Mouse (Mus musculus): Measurements from ENCODE around the gene Lmx1a. TPM values are rescaled to one million over a fixed set of nuclear protein-coding genes. Genes with fewer than 3 reads are reported as not detected.

The Lmx1a gene
- polyA plus RNA-seq, 1 experiment from 2014 or later, result 0.10 TPM

DNA sequence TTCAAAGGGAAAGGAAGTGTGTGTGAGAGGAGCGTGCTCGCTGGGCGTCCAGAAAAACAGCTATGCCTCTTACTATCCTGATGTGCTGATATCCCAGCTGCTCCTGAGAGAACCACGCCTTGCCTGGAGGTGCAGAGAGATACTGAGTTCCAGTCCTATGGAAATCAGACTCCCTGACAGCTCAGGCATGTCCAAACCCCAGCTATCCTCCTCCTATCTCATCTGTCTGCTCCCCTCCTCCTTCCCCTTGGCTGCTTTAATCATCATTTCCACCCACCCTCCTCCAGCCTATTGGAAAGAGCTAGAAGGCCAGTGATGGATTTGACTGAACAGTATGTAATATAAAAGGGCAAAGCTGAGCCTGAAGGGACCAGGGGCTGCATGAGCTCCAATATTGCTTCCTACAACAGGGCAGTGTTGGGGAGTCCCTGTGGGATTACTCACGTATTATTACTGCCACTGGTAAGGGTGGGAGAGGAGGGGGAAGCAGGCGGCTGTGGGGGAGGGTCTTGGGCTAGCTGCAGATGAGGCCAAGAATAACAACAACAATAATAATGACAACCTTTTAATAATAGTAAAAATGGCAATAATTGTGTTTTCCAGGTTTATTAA lies 26.8 kb downstream of the Lmx1a start:
- ATAC-seq (ENCODE audit: insufficient read depth, low FRiP score), result no peak
- Histone ChIP-seq H3K4me2 (ENCODE audit: low read depth, low read length) (no peak overlapping the region), H3K36me3 (ENCODE audit: control insufficient read depth, insufficient read depth, low read length) (no peaks in the 10 kb centered on the region), H3K9me3 (replicated peaks; ENCODE audit: control insufficient read depth, low read length) (no peaks in the 10 kb centered on the region), H3K4me3 (replicated peaks; ENCODE audit: low read length) (no peak overlapping the region), H3K9ac (ENCODE audit: low read length) (no peak overlapping the region), H3K27ac (ENCODE audit: low read length) (no peak overlapping the region), H3K27me3 (ENCODE audit: control insufficient read depth, insufficient read depth, low read length) (no peaks in the 10 kb centered on the region), H3K4me1 (ENCODE audit: control insufficient read depth, insufficient read depth, low read length) (no peaks in the 10 kb centered on the region)
- 62% methylated on average over 6 of the region's 6 CpGs for WGBS

DNA sequence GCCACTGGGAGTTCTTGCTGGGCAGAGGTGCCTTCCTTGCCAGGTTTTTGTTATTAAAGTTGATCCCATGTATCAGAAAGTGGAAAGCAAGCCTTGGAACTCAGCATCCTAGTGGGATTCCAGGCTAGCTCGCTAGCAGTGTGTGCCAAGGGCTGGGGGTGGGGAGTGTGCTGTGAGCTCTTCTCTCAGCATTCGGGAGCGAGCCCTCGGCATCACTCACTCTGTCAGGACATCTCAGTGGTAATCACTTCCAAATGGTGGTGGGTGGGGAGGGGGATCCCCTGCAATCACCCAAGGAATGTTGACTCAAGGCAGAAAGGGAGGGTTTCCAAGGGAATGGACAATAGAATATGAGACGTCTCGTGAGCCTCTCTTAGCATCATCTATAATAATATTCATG lies 45.4 kb downstream of the Lmx1a start:
- WGBS, result 10% methylated on average over 6 of the region's 6 CpGs
- Histone ChIP-seq H3K36me3 (ENCODE audit: control insufficient read depth, insufficient read depth, low read length) (no peaks in the 10 kb centered on the region), H3K4me3 (replicated peaks; ENCODE audit: low read length) (no peak overlapping the region), H3K9ac (ENCODE audit: low read length) (no peak overlapping the region), H3K27me3 (ENCODE audit: control insufficient read depth, insufficient read depth, low read length) (peaks cover 3% of the 10 kb centered on the region; the same call in 1 of the 2 replicates), H3K4me2 (ENCODE audit: low read depth, low read length) (no peak overlapping the region), H3K4me1 (ENCODE audit: control insufficient read depth, insufficient read depth, low read length) (no peaks in the 10 kb centered on the region), H3K27ac (ENCODE audit: low read length) (no peak overlapping the region), H3K9me3 (replicated peaks; ENCODE audit: control insufficient read depth, low read length) (no peaks in the 10 kb centered on the region)
- ATAC-seq (ENCODE audit: insufficient read depth, low FRiP score), result no peak

GRCm38 (mm10) chr1:167736793-167737192 lies 47.8 kb downstream of the Lmx1a start:
- Histone ChIP-seq H3K27me3 (ENCODE audit: control insufficient read depth, insufficient read depth, low read length) (peaks cover 3% of the 10 kb centered on the region; the same call in 1 of the 2 replicates), H3K9ac (ENCODE audit: low read length) (no peak overlapping the region), H3K4me1 (ENCODE audit: control insufficient read depth, insufficient read depth, low read length) (no peaks in the 10 kb centered on the region), H3K4me2 (ENCODE audit: low read depth, low read length) (no peak overlapping the region), H3K9me3 (replicated peaks; ENCODE audit: control insufficient read depth, low read length) (no peaks in the 10 kb centered on the region), H3K36me3 (ENCODE audit: control insufficient read depth, insufficient read depth, low read length) (no peaks in the 10 kb centered on the region), H3K27ac (ENCODE audit: low read length) (no peak overlapping the region), H3K4me3 (replicated peaks; ENCODE audit: low read length) (no peak overlapping the region)
- ATAC-seq (ENCODE audit: insufficient read depth, low FRiP score), result no peak
- WGBS, result 77% methylated on average over 3 of the region's 3 CpGs

DNA sequence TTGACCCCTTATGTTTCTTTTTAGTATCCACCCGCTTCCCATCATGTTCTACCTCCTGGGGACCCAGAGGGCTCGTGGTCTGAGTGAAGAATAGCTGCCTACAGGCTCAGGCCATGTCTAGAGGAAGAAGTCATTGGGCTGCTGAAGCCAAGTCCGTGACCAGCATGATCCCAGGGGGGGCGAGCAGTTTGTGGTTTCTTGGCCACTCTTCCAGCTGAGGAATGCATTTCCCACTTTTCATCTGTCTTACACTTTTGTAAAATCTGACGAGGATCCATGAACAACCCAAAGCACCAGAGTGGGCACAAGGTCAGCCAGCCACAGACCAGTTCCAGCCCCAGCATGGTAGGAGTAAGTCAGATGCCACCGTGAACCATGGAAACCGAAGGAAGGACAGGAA lies 50.2 kb downstream of the Lmx1a start:
- H3K4me1 ChIP-seq (ENCODE audit: control insufficient read depth, insufficient read depth, low read length), result no peaks in the 10 kb centered on the region
- H3K4me3 ChIP-seq (replicated peaks; ENCODE audit: low read length), result no peak overlapping the region
- no peak overlapping the region for H3K4me2 ChIP-seq (ENCODE audit: low read depth, low read length)
- no peak overlapping the region for H3K27ac ChIP-seq (ENCODE audit: low read length)
- no peaks in the 10 kb centered on the region for H3K9me3 ChIP-seq (replicated peaks; ENCODE audit: control insufficient read depth, low read length)
- peaks cover 6% of the 10 kb centered on the region; the same call in 1 of the 2 replicates for H3K27me3 ChIP-seq (ENCODE audit: control insufficient read depth, insufficient read depth, low read length)
- no peak overlapping the region for H3K9ac ChIP-seq (ENCODE audit: low read length)
- no peak for ATAC-seq (ENCODE audit: insufficient read depth, low FRiP score)
- 77% methylated on average over 7 of the region's 7 CpGs for WGBS
- no peaks in the 10 kb centered on the region for H3K36me3 ChIP-seq (ENCODE audit: control insufficient read depth, insufficient read depth, low read length)

- H3K4me2 ChIP-seq (ENCODE audit: low read depth, low read length), result no peak overlapping the region
- H3K4me1 ChIP-seq (ENCODE audit: control insufficient read depth, insufficient read depth, low read length), result no peaks in the 10 kb centered on the region
- no peak overlapping the region for H3K4me3 ChIP-seq (replicated peaks; ENCODE audit: low read length)
- no peaks in the 10 kb centered on the region for H3K36me3 ChIP-seq (ENCODE audit: control insufficient read depth, insufficient read depth, low read length)
- no peak overlapping the region for H3K27ac ChIP-seq (ENCODE audit: low read length)
- WGBS, result 44% methylated on average over 6 of the region's 6 CpGs
- H3K27me3 ChIP-seq (ENCODE audit: control insufficient read depth, insufficient read depth, low read length), result 0 out of 2 replicates have a peak, but pooled peaks cover 4% of the 10 kb centered on the region
- no peak overlapping the region for H3K9ac ChIP-seq (ENCODE audit: low read length)
- no peaks in the 10 kb centered on the region for H3K9me3 ChIP-seq (replicated peaks; ENCODE audit: control insufficient read depth, low read length)
- ATAC-seq (ENCODE audit: insufficient read depth, low FRiP score), result no peak
Observed at GRCm38 (mm10) chr1:167746676-167747075, 57.6 kb downstream of the Lmx1a start.

DNA sequence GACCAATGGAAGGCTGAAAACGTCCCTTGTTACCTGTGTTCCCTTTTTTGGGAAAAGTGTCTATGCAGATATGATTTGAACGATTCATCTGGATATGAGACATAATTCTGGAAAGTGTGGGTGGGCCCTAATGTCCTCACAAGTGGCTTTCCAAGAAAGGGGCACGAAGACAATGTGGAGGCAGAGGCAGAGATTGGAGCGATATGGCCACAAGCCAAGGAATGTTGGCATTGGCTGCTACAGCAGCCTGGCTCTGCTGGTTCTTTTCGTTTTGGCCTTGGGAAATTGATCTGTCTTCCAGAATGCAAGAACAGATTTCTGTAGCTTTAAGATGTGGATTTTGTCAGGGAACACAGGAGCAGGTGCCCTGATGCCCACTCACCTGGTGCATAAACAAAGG lies 63.6 kb downstream of the Lmx1a start:
- H3K4me3 ChIP-seq (replicated peaks; ENCODE audit: low read length), result no peak overlapping the region
- H3K36me3 ChIP-seq (ENCODE audit: control insufficient read depth, insufficient read depth, low read length), result no peaks in the 10 kb centered on the region
- 65% methylated on average over 5 of the region's 5 CpGs for WGBS
- H3K27me3 ChIP-seq (ENCODE audit: control insufficient read depth, insufficient read depth, low read length), result no peaks in the 10 kb centered on the region
- H3K4me1 ChIP-seq (ENCODE audit: control insufficient read depth, insufficient read depth, low read length), result no peaks in the 10 kb centered on the region
- no peak for ATAC-seq (ENCODE audit: insufficient read depth, low FRiP score)
- H3K27ac ChIP-seq (ENCODE audit: low read length), result no peak overlapping the region
- no peak overlapping the region for H3K9ac ChIP-seq (ENCODE audit: low read length)
- H3K9me3 ChIP-seq (replicated peaks; ENCODE audit: control insufficient read depth, low read length), result no peaks in the 10 kb centered on the region
- no peak overlapping the region for H3K4me2 ChIP-seq (ENCODE audit: low read depth, low read length)

GRCm38 (mm10) chr1:167754085-167754484 lies 65.0 kb downstream of the Lmx1a start:
- ATAC-seq (ENCODE audit: insufficient read depth, low FRiP score), result no peak
- H3K9me3 ChIP-seq (replicated peaks; ENCODE audit: control insufficient read depth, low read length), result no peaks in the 10 kb centered on the region
- H3K27ac ChIP-seq (ENCODE audit: low read length), result no peak overlapping the region
- no peak overlapping the region for H3K4me3 ChIP-seq (replicated peaks; ENCODE audit: low read length)
- H3K9ac ChIP-seq (ENCODE audit: low read length), result no peak overlapping the region
- WGBS, result 78% methylated on average over 4 of the region's 4 CpGs
- no peak overlapping the region for H3K4me2 ChIP-seq (ENCODE audit: low read depth, low read length)
- no peaks in the 10 kb centered on the region for H3K27me3 ChIP-seq (ENCODE audit: control insufficient read depth, insufficient read depth, low read length)
- no peaks in the 10 kb centered on the region for H3K4me1 ChIP-seq (ENCODE audit: control insufficient read depth, insufficient read depth, low read length)
- H3K36me3 ChIP-seq (ENCODE audit: control insufficient read depth, insufficient read depth, low read length), result no peaks in the 10 kb centered on the region

DNA sequence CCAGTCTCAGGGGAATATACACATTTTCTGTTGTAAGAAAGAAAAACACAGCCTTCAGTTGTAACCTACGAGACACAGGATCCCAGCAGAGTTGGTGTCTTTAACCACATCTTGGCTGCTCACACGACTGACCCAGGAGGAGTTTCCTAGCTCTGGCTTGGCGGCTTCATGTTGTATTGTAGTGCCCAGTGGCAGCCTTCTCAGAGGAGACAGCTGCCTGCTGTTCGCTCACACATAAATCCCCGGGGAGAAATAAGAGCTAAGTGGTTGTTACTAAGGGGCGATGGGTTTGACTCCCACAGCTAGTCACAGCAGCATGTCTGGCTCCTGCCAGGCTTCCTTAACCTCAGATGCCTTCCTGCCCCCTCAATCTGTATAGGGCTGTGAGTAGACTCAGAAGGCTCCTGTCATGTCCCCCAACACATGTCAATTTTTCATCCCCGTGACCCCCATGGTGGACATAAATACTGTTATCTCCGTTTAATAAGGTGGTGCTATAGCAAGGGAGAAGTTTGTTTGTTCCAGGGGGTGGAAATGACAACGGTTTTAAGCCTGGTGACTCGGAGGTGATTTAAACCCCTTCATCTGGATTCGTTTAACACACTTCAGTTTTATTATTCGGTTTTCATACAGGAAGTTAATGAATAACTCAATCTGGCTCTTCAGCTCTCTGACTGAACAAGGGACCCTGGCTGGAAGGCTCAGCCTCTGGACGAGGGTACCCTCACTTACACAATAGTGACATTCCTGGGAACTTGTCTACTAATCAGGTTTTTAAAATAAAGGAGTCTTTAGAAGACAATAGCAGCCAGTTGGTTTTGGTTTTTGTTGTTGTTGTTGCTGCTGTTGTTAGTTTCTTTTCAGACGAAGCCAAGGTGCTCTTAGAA lies 65.8 kb downstream of the Lmx1a start:
- no peaks in the 10 kb centered on the region for H3K4me1 ChIP-seq (ENCODE audit: control insufficient read depth, insufficient read depth, low read length)
- no peak for ATAC-seq (ENCODE audit: insufficient read depth, low FRiP score)
- H3K27ac ChIP-seq (ENCODE audit: low read length), result no peak overlapping the region
- H3K36me3 ChIP-seq (ENCODE audit: control insufficient read depth, insufficient read depth, low read length), result no peaks in the 10 kb centered on the region
- no peak overlapping the region for H3K9ac ChIP-seq (ENCODE audit: low read length)
- H3K4me2 ChIP-seq (ENCODE audit: low read depth, low read length), result no peak overlapping the region
- WGBS, result 21% methylated on average over 14 of the region's 14 CpGs
- H3K27me3 ChIP-seq (ENCODE audit: control insufficient read depth, insufficient read depth, low read length), result no peaks in the 10 kb centered on the region
- no peak overlapping the region for H3K4me3 ChIP-seq (replicated peaks; ENCODE audit: low read length)
- H3K9me3 ChIP-seq (replicated peaks; ENCODE audit: control insufficient read depth, low read length), result no peaks in the 10 kb centered on the region

DNA sequence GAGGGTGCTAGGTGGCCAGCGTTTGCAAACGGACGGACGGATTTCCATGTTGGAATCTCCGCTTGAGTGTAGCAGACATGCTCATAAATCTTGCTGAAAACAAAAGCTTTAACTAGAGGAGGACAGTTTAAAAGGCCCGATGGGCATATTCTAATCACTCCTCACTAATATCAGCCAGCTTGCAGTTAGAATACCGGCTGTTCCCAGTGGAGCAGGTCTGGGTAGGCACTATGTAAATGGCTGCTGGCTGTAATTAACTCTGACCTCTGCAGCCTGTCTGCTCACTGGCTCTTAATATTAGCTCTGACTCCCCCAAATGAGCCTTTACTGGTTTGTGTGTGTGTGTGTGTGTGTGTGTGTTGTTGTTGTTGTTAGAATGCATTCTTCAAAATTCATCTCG lies 69.2 kb downstream of the Lmx1a start:
- no peaks in the 10 kb centered on the region for H3K9me3 ChIP-seq (replicated peaks; ENCODE audit: control insufficient read depth, low read length)
- H3K9ac ChIP-seq (ENCODE audit: low read length), result no peak overlapping the region
- no peak overlapping the region for H3K4me3 ChIP-seq (replicated peaks; ENCODE audit: low read length)
- H3K4me2 ChIP-seq (ENCODE audit: low read depth, low read length), result no peak overlapping the region
- WGBS, result 51% methylated on average over 8 of the region's 8 CpGs
- no peak overlapping the region for H3K27ac ChIP-seq (ENCODE audit: low read length)
- no peaks in the 10 kb centered on the region for H3K4me1 ChIP-seq (ENCODE audit: control insufficient read depth, insufficient read depth, low read length)
- no peaks in the 10 kb centered on the region for H3K36me3 ChIP-seq (ENCODE audit: control insufficient read depth, insufficient read depth, low read length)
- no peaks in the 10 kb centered on the region for H3K27me3 ChIP-seq (ENCODE audit: control insufficient read depth, insufficient read depth, low read length)
- ATAC-seq (ENCODE audit: insufficient read depth, low FRiP score), result no peak

All from stomach, embryonic 16.5 days (tissue).